Mouse (Mus musculus) heart, embryonic 12.5 days (tissue): Measurements from ENCODE around the gene Pipox. TPM values are rescaled to one million over a fixed set of nuclear protein-coding genes. Genes with fewer than 3 reads are reported as not detected.

Source experiments
- ATAC-seq: fragments of 200-750 bp; cut with Nextera tagmentation; 2 replicates; pipeline ENCODE4 v1.8.0; 2017; ENCODE audit warnings: moderate TSS enrichment, moderate library complexity; ENCODE audit not compliant: insufficient number of reproducible peaks, low FRiP score
- H3K27ac ChIP-seq: fragments of 300-500 bp; sonication (generic); 2 replicates; pipeline ENCODE4 v1.5.1; 2016; ENCODE audit warnings: mild to moderate bottlenecking, moderate library complexity; ENCODE audit not compliant: poor library complexity, severe bottlenecking
- H3K27me3 ChIP-seq: fragments of 300-500 bp; sonication (generic); replicated peaks from 2 replicates; pipeline ENCODE4 v1.6.1; 2016; ENCODE audit warnings: mild to moderate bottlenecking, moderate library complexity
- H3K36me3 ChIP-seq: fragments of 300-500 bp; sonication (generic); 2 replicates; pipeline ENCODE4 v1.6.1; 2016; ENCODE audit warnings: mild to moderate bottlenecking, moderate library complexity
- H3K4me1 ChIP-seq: fragments of 300-500 bp; sonication (generic); replicated peaks from 2 replicates; pipeline ENCODE4 v1.6.1; 2016; ENCODE audit warnings: mild to moderate bottlenecking
- H3K4me2 ChIP-seq: fragments of 300-500 bp; sonication (generic); 2 replicates; pipeline ENCODE4 v1.6.1; 2016; ENCODE audit warnings: mild to moderate bottlenecking, moderate library complexity
- H3K4me3 ChIP-seq: fragments of 300-500 bp; sonication (generic); 2 replicates; pipeline ENCODE4 v1.5.1; 2016; ENCODE audit warnings: mild to moderate bottlenecking
- H3K9ac ChIP-seq: fragments of 300-500 bp; sonication (generic); 2 replicates; pipeline ENCODE4 v1.6.1; 2016; ENCODE audit warnings: mild to moderate bottlenecking, moderate library complexity
- H3K9me3 ChIP-seq: fragments of 300-500 bp; sonication (generic); replicated peaks from 2 replicates; pipeline ENCODE4 v1.6.1; 2016; ENCODE audit warnings: mild to moderate bottlenecking, moderate library complexity
- WGBS: fragments of 180-500 bp; shearing (Covaris S2); methylation state at CpG from one replicate; pipeline ENCODE4 v1.1.7; 2016; 5-methylcytosine and 5-hydroxymethylcytosine counted together
- polyA plus RNA-seq: library from polyadenylated mRNA; unstranded; fragments of >200 nt; fragmentation: Nextera tagmentation; extraction: Ambion mirVana; gene quantifications from 2 replicates; pipeline ENCODE4 v1.2.1, GENCODE M21; 2016

Gene Pipox
- polyA plus RNA-seq, 1 experiment from 2014 or later = 2.3 TPM

- Histone ChIP-seq H3K4me2 (peak overlapping the region; percentile 30), H3K4me3 (no peak overlapping the region), H3K9me3 (no peaks in the 10 kb centered on the region), H3K27ac (no peak overlapping the region), H3K9ac (no peak overlapping the region), H3K27me3 (peaks cover 33% of the 10 kb centered on the region), H3K36me3 (no peaks in the 10 kb centered on the region), H3K4me1 (peaks cover 16% of the 10 kb centered on the region)
- no peak for ATAC-seq
- WGBS = 11% methylated on average over 9 of the region's 9 CpGs
Measured at GRCm38 (mm10) chr11:77906747-77907174, 12.9 kb upstream of the Pipox start.

GRCm38 (mm10) chr11:77906097-77906687, 12.3 kb upstream of the Pipox start:
- H3K4me3 ChIP-seq = no peak overlapping the region
- ATAC-seq = no peak
- no peak overlapping the region for H3K9ac ChIP-seq
- WGBS = 25% methylated on average over 19 of the region's 19 CpGs
- no peaks in the 10 kb centered on the region for H3K36me3 ChIP-seq
- H3K9me3 ChIP-seq = no peaks in the 10 kb centered on the region
- H3K4me2 ChIP-seq = no peak overlapping the region
- H3K27me3 ChIP-seq = peaks cover 37% of the 10 kb centered on the region
- no peak overlapping the region for H3K27ac ChIP-seq
- peaks cover 16% of the 10 kb centered on the region for H3K4me1 ChIP-seq

- H3K4me3 ChIP-seq = no peak overlapping the region
- H3K9ac ChIP-seq = no peak overlapping the region
- H3K36me3 ChIP-seq = no peaks in the 10 kb centered on the region
- H3K4me1 ChIP-seq = peaks cover 16% of the 10 kb centered on the region
- H3K4me2 ChIP-seq = no peak overlapping the region
- peaks cover 30% of the 10 kb centered on the region for H3K27me3 ChIP-seq
- H3K27ac ChIP-seq = no peak overlapping the region
- H3K9me3 ChIP-seq = no peaks in the 10 kb centered on the region
- no peak for ATAC-seq
- 63% methylated on average over 1 of the region's 1 CpGs for whole genome bisulfite sequencing
Measured at GRCm38 (mm10) chr11:77904707-77905106, 10.8 kb upstream of the Pipox start.

- Histone ChIP-seq H3K27ac (no peak overlapping the region; the same call in 1 of the 2 replicates), H3K9ac (no peak overlapping the region), H3K4me1 (peaks cover 16% of the 10 kb centered on the region), H3K27me3 (peaks cover 28% of the 10 kb centered on the region), H3K36me3 (no peaks in the 10 kb centered on the region), H3K4me2 (no peak overlapping the region), H3K4me3 (no peak overlapping the region), H3K9me3 (no peaks in the 10 kb centered on the region)
- ATAC-seq = no peak
- WGBS = 7% methylated on average over 3 of the region's 3 CpGs
Measured at GRCm38 (mm10) chr11:77903761-77904160, 9.9 kb upstream of the Pipox start.

- H3K9ac ChIP-seq = no peak overlapping the region
- peaks cover 20% of the 10 kb centered on the region for H3K4me1 ChIP-seq
- peaks cover 36% of the 10 kb centered on the region for H3K27me3 ChIP-seq
- no peak for ATAC-seq
- 46% methylated on average over 8 of the region's 8 CpGs for WGBS
- H3K4me2 ChIP-seq = no peak overlapping the region
- no peaks in the 10 kb centered on the region for H3K9me3 ChIP-seq
- no peaks in the 10 kb centered on the region for H3K36me3 ChIP-seq
- no peak overlapping the region for H3K4me3 ChIP-seq
- H3K27ac ChIP-seq = no peak overlapping the region
Measured at GRCm38 (mm10) chr11:77901775-77902355, 8.0 kb upstream of the Pipox start.

GRCm38 (mm10) chr11:77901366-77901765, 7.5 kb upstream of the Pipox start:
- no peaks in the 10 kb centered on the region for H3K9me3 ChIP-seq
- 67% methylated on average over 5 of the region's 5 CpGs for WGBS
- ATAC-seq = no peak
- no peak overlapping the region for H3K4me3 ChIP-seq
- H3K4me1 ChIP-seq = peaks cover 20% of the 10 kb centered on the region
- no peaks in the 10 kb centered on the region for H3K36me3 ChIP-seq
- peaks cover 38% of the 10 kb centered on the region for H3K27me3 ChIP-seq
- H3K4me2 ChIP-seq = no peak overlapping the region
- no peak overlapping the region for H3K27ac ChIP-seq
- H3K9ac ChIP-seq = no peak overlapping the region

GRCm38 (mm10) chr11:77900696-77901095, 6.8 kb upstream of the Pipox start:
- Histone ChIP-seq H3K4me1 (peaks cover 23% of the 10 kb centered on the region), H3K4me2 (no peak overlapping the region), H3K9me3 (no peaks in the 10 kb centered on the region), H3K27ac (no peak overlapping the region), H3K36me3 (no peaks in the 10 kb centered on the region), H3K9ac (no peak overlapping the region), H3K27me3 (peaks cover 43% of the 10 kb centered on the region), H3K4me3 (no peak overlapping the region)
- ATAC-seq = no peak
- WGBS = 77% methylated on average over 4 of the region's 4 CpGs

GRCm38 (mm10) chr11:77900187-77900586, 6.3 kb upstream of the Pipox start:
- Histone ChIP-seq H3K4me2 (no peak overlapping the region), H3K9me3 (no peaks in the 10 kb centered on the region), H3K36me3 (no peaks in the 10 kb centered on the region), H3K9ac (no peak overlapping the region), H3K4me3 (no peak overlapping the region), H3K27me3 (peaks cover 43% of the 10 kb centered on the region), H3K27ac (no peak overlapping the region), H3K4me1 (peaks cover 23% of the 10 kb centered on the region)
- WGBS = 83% methylated on average over 3 of the region's 3 CpGs
- no peak for ATAC-seq

- H3K9ac ChIP-seq = 0 out of 2 replicates have a peak overlapping the region, but pooled peaks have one; percentile 29
- no peaks in the 10 kb centered on the region for H3K9me3 ChIP-seq
- no peak overlapping the region for H3K27ac ChIP-seq
- H3K36me3 ChIP-seq = no peaks in the 10 kb centered on the region
- 20% methylated on average over 23 of the region's 23 CpGs for WGBS
- H3K4me2 ChIP-seq = peak overlapping the region; percentile 58
- no peak for ATAC-seq
- peaks cover 33% of the 10 kb centered on the region for H3K4me1 ChIP-seq
- peaks cover 43% of the 10 kb centered on the region for H3K27me3 ChIP-seq
- peak overlapping the region; percentile 24 for H3K4me3 ChIP-seq
Measured at GRCm38 (mm10) chr11:77896820-77897805, 3.2 kb upstream of the Pipox start.

- H3K9me3 ChIP-seq = no peaks in the 10 kb centered on the region
- H3K9ac ChIP-seq = 0 out of 2 replicates have a peak overlapping the region, but pooled peaks have one; percentile 29
- H3K36me3 ChIP-seq = no peaks in the 10 kb centered on the region
- 56% methylated on average over 6 of the region's 6 CpGs for WGBS
- H3K4me3 ChIP-seq = peak overlapping the region; percentile 24; the same call in 1 of the 2 replicates
- no peak overlapping the region for H3K27ac ChIP-seq
- peaks cover 33% of the 10 kb centered on the region for H3K4me1 ChIP-seq
- no peak for ATAC-seq
- peaks cover 36% of the 10 kb centered on the region for H3K27me3 ChIP-seq
- H3K4me2 ChIP-seq = peak overlapping the region; percentile 58
Measured at GRCm38 (mm10) chr11:77896480-77896819, 2.6 kb upstream of the Pipox start.

GRCm38 (mm10) chr11:77896011-77896410, 2.1 kb upstream of the Pipox start:
- no peak for ATAC-seq
- no peak overlapping the region for H3K9ac ChIP-seq
- H3K36me3 ChIP-seq = no peaks in the 10 kb centered on the region
- peaks cover 33% of the 10 kb centered on the region for H3K4me1 ChIP-seq
- H3K27ac ChIP-seq = no peak overlapping the region
- peaks cover 34% of the 10 kb centered on the region for H3K27me3 ChIP-seq
- H3K4me3 ChIP-seq = no peak overlapping the region
- H3K4me2 ChIP-seq = no peak overlapping the region
- WGBS = 82% methylated on average over 9 of the region's 9 CpGs
- H3K9me3 ChIP-seq = no peaks in the 10 kb centered on the region
